Mouse (Mus musculus) spleen, adult 12 weeks (tissue): ENCODE measurements around the gene Gm20388.
A peak's percentile ranks its signal among the peaks of the same experiment; 100 is the strongest.

Experiments
- DNase-seq: peaks from one replicate; pipeline ENCODE4 v3.0.0; 2022; ENCODE audit warnings: low spot score

The Gm20388 gene

DNA sequence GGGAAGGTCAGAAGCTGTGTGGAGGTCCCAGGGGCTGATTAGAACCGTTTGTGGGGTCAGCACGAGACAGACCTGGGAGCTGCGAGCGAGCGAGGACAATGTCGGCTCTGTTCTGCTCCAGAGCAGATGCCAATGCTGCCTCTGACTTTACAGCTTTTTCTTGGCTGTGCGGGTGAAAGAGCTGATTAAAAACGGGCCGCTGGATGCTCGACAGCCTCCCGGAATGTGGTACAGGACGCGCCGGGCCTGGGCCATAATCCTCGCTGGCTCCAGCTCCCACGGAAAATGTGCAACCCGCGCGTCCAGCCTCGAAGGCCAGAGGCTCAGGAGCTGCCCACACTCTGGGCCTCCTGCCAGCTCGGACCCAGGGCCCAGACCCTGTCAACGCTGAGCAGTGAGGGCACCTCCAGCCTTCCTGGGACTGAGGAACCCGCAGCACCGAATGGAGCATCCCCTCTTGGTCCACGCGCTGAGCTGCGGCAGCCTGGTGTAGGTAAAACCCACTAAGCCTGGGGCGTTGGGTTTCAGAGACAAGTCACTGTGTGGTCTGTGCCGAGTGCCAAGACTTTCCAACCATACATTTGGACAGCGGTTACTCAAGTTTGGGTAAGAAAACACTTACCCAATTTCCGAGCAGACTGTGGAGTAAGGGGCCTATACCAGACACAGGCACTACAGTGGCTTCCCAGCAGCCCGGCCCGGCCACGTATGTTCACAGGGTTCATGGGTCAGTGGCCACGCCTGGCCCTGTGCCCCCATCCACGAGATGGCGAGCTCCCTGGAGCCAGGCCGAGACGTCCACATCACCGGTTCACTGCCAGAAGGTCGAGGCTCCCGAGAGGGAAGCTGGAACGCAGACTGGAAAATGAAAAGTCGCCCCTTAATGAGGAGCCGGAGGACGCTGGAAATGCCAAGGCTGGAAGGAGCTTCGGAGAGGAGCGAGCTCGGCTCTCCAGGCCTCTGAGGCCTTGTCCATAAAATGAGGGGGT is 1557.7 kb downstream of the Gm20388 start:
- no peak for DNase-seq

DNA sequence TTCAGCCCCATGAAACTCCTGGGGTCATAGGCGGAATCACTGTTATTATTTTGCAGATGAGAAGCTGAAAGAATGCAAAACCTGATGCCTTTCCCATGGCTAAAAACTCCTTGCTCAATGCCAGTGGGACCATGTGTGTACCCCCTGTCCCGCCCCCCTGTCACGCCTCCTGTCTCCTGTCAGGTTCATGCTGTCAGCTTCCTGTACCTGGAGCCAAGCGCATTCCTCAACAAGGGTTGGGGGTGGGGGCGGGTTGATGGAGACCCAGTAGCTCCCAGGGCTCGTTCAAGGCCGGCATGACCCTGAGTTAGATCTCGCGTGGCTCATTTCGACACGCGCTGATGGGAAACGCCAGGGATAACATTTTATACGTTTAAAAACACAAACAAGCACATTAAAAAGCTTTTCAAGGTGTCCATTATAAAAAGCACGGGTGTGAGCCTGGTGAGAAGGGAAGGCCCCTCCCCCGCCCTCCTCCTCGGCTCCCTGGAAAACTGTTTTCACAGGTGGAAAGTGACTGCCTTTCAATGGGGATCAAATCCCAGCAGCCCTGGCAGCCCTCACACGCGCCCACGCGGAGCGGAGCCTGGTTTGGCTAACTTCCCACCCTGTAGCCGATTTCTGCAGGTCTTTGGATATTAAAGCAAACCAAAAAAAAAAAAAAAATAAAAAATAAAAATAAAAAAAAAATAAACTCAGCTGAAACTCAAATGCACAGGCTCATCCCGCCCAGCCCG is 1563.7 kb downstream of the Gm20388 start:
- no peak for DNase-seq

DNA sequence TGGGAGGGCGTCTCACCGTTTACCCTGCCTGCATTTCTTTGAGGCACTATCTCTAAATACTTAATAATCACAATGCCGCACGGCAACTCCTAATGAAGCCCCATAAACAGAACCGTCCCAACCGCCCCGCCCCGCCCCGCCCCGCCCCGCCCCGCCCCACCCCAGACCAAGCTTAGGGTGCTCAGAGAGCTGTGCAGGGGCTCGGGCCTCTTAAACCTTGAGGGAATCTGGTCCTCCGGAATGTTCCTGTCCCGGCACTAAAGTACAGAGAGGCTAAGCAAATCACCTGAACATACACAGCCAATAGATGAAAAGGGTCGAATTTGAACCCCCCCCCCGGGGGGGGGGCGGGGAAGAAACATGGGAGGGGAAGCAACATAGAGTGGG is 1564.2 kb downstream of the Gm20388 start:
- DNase-seq: no peak

DNA sequence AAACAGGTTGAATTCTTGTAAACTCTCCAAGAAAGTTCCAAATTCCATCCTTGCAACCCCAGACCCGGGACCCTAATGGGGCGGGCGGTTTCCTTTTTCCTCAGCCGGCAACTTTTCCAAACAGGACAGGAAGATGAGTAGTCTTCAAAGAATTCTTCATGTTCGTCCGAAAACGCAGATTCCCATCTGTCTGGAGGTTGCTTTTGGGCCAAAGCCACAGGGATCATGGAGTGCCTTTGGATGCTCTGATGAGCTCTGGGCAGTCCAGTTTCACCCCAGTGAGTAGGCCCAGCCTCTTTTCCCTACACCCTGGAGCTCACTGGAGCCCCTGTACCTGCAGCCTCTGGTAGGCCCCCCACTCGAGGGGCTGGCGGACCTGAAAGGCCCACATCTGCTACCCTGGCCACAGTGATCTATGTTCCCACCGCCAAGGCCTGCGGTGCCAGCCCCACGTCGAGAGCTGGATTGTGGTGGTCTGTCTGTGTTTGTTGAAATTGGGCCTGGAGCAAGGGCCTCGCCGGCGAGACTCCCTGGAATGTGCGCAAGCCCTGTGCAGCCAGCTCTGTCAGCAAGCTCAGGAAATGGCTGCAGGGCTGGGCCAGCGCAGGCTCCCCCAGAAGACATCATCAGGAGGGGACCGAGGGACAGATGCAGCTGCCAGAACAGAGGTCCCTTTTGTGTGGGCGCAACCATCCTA is 1567.4 kb downstream of the Gm20388 start:
- no peak for DNase-seq

DNA sequence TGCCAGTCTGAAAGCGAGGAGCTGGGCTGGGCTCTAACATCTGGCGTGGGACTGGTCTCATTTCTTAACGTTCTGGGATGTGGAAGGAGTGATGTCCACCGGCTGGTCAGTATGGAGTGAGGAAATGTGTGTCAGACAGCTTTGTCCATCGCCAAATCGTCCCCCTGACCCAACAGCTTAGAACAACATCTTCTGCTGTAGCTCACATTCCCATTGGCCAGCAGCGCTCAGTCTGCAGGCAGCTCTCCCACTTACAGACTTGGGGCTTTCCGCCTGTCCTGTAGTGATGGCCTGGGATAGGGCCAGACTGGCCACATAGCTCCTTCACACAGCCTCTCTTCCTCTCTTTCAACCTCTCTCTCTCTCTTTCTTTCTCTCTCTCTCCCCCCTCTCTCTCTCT is 1568.5 kb downstream of the Gm20388 start:
- no peak for DNase-seq

DNA sequence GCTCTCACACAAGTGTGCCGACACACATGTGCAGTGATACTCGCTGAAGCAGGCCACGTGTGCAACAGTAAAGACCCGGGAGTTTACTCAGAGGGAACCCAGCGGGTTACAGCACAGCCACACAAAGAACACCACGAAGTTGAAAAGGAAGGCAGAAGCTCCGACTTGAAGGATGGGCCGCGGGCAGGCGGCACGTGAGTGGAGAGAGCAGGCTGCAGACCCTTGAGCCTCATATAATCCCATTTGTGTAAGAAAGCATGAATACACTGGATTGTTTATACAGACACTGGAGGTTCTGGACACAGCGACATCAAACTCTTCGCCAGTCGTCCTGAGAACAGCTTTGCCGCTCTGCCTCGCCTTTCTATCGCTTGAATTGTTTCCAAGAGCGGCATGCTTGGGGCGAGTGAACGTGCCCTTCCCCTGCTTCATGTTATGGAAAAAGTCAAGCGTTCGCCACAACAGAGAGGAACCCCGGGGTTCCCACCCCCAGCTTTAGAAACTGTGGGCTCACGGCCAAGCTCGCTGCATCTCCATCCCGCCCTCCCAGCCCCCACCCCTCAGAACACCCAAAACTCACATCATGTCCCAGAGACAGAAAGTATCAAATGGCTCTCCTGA is 1569.9 kb downstream of the Gm20388 start:
- DNase-seq: no peak

DNA sequence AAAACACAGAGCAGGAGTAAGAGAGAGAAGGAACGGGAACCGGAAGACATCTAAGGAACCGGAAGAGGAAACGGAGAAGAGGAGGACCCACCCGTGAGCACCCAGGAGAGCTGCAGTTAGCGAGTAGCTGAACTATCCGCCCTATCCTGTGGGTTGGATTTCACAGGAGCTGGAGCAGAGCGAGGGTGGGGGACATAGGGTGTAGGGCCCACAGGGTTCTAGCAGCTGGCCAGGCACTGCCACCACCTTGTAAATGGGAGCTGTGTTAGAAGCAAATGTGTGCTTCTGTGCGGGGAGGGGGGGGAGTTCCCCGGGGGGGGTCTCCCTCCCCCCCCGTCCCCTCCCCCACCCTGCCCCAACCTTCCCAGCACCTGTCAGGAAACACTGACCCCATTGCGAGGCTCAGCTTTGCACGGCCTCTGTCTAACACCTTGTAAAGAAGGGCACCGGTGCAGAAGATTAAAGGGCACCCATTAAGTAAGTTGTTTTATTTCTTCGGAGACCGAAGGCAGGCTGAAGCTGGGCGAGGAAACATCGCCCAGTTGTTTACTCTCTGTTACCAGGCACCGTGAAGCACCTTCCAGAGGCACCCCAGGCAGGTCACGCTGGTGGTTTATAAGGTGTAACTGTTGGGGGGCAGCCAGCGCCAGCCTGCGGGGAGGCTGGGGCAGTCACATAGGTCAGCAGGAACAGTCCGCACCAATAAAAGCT is 1573.6 kb downstream of the Gm20388 start:
- no peak for DNase-seq

DNA sequence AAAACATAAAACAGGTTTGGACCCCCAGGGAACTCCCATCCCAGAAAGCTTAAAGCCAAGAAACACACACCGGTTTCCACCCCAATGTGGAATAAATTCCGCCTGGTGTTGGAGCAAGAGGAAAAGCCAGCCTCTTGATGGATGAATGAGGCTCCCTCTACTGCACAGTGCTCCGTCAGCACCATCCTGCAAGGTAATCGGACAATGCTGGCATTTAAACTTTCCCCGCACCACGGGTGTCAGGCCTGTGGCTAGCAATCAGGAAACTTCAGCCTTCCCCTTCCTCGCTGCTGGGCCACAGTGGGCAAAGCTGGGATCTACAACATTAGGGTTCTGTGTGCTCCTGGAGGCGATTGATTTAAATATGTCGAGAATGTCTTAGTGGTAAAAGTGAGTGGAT is 1581.0 kb downstream of the Gm20388 start:
- DNase-seq: no peak

DNA sequence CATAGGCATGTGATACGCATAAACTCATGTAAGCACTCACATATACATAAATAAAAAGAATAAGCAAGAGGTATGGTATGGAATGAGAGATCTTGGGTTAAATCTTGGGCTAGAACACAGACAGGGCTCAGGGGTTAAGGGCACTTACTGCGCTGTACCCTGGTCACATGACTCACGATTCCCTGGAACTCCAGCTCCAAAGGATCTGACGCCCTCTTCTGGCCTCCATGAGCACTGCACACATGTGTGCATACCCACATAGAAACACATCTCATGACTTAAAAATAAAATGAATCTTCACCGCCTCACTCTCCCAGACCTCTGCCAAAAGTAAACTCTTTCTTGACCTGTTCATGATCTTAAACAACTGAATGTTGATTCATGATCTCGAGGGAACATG is 1587.0 kb downstream of the Gm20388 start:
- no peak for DNase-seq

DNA sequence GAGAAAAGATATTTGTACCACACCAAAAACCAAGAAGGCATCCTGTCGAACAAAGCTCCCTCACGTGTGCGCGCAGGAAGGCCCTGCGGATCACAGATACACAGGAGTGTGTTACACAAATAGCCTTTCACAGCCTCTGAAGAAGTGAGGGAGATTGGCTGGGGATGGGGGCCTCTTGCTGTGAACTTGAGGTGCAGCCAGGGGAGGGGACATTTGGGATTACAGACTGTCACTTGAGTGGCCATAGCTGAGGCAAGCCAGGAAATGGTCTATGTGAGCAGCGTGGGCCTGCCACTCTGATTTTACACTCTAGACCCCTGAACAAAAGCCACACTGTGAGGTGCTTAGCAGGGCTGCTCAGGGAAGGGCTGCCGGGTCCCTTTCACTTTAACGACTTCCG is 1601.1 kb downstream of the Gm20388 start:
- DNase-seq: no peak

DNA sequence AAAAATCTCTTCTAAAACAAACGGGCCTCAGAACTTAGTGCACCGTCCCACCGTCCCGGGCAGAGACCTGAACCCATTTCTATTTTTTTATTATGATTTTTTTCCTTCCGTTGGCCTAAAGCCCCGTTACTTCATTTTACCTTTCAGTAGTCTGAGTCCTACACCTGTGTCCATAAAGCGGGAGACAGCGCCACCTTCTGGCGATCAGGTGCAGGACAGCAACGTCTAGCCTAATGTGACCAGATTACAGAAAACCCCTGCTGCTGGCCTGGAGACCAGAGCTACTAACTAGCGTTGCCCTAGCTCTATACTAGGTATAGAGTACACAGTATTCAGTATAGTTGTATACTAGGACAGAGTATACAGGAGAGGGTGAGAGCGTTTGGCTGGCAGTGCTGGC is 1602.8 kb downstream of the Gm20388 start:
- DNase-seq: peak; percentile 44

DNA sequence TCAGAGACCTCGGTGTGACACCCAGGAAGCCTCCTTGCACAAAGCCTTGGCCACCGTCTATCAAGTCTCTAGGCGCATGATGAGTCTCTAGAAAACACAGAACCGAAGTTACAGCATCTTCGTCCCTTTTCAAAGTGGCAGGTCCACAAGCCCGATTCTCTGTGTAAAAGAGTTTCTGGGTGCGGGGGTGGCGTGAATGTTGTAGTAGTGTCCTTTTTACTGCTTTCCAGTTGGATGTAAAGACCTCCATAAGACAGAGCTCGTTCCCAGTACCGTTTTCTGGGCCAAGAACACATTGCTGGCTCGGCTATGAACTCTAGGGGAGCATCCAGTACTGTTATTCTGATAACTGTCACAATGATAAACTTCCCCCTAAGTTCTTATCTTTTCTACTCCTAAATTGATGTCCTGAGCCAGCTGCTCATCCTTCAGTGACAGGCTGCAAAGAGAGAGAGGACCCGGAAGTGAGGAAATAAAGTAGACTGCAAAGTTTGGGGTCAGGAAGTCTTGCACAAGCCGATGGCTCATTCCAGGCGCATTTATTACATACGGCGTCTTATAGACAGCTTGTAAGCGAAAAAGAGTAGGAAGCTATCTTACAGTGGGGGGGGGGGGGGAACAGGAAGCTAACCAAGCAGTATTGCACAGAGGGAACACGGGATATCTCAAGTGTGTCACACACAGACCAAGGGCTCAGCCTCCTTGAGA is 1614.6 kb downstream of the Gm20388 start:
- no peak for DNase-seq

DNA sequence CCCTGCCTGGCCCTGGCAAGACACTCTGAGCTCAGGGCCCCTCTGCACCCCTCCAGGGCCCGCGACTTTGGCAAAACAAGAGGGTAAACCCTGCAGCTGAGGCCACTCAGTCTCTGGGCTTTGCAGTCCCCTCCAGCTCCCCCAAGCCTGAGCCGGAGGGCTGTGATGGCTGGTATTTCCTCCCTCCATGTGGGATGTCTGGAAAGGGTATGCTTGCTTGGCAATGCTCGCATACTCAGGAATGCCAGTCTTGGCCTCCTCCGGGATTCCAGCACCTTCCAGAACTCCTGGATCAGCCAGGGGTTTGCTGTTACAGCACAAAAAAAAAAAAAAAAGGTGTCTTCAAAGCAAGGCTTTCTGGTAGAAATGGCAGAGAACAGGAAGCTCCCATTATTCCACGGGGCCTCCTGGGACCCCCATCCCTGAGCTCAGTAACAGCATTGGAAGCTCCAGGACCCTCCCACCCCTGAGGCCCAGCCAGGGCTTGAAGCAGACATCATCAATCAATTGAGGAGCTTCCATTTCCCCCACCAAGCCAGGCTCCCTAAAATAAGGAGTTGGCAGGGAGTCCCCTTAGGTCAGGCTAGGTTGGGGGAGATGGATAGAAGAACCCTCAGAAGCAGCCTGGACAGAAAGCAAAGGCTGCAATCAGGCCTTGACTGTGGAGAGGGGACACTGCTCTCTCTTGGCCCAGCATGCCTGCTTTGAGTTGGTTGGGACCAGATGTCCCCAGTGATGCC is 1616.3 kb downstream of the Gm20388 start:
- DNase-seq: no peak

DNA sequence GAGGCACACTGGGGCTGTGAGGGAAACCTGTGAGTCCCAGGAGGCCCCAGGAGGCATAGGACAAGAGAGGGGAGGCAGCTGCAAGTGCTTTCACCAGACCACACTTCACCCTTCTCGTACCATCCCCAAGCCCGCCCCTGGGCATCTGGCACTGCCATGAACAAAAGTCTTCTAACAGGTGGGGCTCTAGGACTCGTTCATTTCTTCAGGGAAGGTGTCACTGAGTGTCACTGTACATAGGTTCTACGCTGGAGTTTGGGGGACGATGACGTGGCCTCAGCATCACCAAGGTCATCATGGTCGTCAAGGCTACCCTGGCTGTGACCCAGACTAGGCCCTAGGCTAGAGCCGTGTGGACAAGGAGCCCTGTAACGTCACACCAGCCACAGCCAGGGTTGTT is 1617.1 kb downstream of the Gm20388 start:
- no peak for DNase-seq

DNA sequence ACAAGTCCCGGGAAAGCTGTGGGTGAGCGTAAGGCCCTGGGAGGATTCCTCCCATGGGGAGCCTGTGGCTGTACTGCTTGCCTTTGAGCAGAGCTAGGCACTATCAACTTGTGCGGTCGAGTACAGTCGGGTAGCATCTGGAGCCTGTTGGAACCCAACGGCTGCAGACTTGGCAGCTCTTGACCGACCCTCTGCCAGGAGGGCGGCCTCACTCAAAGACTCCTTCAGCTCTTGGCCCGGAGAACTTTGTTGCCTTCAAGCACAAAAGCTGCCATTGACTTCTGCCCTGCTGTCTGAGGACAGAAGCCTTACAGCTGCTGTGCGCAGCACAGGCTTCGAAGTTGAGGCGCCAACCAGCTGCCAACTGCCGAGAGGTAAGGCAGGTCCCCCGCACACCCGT is 1618.1 kb downstream of the Gm20388 start:
- DNase-seq: no peak

DNA sequence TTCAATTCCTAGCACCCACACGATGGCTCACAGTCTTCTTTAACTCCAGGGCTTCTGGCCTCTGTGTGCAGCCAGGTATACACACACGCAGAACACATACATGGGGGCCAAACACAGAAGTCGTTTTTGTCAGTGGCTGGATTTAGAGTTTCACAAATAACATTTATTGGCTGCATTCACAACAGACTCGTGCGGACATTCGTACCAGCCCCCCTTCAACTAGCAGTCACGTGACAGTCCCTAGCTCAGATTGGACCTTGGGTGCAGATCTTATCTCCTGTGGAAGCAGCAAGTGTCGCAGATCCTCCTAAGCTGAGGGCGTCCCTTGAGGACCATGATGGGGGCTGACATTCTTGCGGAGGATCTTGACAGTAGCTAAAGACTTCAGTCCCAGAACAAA is 1620.0 kb downstream of the Gm20388 start:
- DNase-seq: no peak

DNA sequence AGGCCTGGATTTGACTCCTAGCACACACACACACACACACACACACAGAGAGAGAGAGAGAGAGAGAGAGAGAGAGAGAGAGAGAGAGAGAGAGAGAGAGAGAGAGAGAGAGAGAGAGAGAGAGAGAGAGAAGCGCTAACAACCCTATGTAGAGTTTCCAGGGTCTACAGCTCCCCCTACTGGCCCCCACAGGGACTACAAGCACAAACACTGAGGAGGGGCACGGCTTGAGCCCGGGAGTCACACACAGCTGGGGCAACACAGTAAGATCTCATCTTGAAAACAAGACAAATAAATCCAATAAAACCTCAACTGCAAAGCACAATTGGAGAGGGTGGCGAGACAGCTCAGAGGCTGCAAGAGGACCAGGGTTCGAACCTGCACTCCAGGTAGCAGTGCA is 1621.7 kb downstream of the Gm20388 start:
- DNase-seq: no peak

DNA sequence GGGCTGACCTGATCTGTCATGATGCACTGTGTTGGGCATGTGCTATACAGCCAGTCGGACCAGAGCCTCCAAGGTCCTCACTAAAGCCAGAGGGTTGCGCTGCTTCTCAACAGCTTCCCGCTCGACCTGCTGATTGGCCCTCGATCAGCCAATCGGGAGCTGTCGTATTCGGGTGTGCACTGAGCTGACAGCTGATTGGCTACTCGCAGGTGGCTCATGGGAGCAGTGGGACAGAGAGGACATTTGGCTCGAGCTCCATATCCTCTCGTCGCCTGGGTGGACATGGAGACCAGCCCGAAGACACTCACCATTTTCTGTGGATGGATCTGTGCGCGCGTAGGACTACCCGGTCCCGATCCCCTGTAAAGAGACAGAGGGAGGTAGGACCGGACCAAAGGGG is 1631.2 kb downstream of the Gm20388 start:
- DNase-seq: no peak

DNA sequence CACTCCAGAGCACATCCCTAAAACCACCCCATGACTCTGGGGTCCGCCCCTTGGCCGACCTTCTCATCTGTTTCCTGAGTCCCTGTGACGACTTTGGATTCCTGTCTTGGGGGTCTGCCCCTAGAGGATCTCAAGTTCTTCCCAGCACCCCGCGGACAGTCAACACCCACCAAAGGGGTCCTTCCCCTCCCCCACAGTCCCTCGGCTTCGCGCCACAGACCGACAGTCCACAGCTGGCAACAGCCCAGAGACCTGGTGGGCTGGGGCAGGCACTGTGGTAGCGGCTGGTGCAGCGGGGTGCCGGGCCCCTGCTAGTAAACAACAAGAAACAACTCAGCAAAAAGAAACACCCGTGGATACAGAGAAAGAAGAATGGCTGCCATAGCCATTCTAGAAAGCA is 1632.3 kb downstream of the Gm20388 start:
- DNase-seq: no peak

DNA sequence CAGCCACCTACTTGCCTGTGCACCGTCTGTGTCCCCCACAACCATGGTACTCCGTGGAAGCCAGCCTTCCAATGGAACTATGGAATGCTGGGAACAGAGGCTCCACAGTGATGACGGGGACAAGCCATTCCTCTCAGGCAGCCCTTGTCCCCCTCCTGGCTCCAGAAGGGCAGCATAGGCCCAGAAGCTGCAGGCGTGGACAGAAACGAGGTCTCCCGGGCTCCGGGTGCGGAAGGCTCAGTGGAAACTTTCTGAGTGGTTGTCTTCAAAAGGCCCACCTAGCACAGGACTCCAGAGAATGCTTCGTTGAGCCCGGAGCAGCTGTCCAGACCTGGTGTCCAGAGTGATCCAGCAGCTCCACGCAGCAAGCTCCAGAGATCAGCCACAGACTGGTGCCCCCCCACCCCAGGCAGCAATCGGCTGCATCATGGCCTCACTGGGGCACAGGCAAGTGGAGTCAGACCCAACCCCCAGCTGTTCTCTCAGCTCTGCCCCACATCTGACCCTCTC is 1633.7 kb downstream of the Gm20388 start, which contains the start of gene 1700018B08Rik:
TSS of gene 1700018B08Rik (minus strand) at position 45 of the 510 bp plus-strand sequence.
- DNase-seq: no peak
